Mouse (Mus musculus): ENCODE measurements around the gene Medag. TPM values are rescaled to one million over a fixed set of nuclear protein-coding genes. Genes with fewer than 3 reads are reported as not detected.

Gene Medag
- polyA plus RNA-seq, 1 experiment from 2014 or later, result 0.24 TPM

DNA sequence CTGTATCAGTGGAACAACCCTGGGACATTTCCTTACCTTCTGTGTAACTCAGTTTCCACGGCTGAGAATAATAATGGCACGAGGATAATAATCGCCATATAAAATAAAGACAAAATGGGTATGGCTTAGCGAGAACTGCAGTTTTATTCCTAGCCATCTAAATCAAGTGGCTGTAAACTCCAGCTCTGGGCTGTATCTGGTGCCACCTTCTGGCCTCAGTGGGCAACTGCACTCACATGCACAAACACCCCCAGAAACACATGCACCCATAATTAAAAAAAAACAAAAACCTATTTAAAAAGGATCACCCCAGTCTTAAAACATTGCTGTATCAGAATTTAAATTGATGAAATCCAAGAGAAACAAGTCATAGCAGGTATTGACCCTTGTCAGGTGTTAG lies 5.8 kb downstream of the Medag start:
- Histone ChIP-seq H3K4me2 (ENCODE audit: low read length) (no peak overlapping the region), H3K27me3 (ENCODE audit: insufficient read depth, low read length) (peaks cover 9% of the 10 kb centered on the region; the same call in 1 of the 2 replicates), H3K9me3 (replicated peaks; ENCODE audit: low read length) (no peaks in the 10 kb centered on the region), H3K27ac (no peak overlapping the region), H3K4me3 (replicated peaks; ENCODE audit: low read depth, low read length) (no peak overlapping the region), H3K36me3 (ENCODE audit: insufficient read depth, low read length) (no peaks in the 10 kb centered on the region), H3K9ac (ENCODE audit: low read depth, low read length) (no peak overlapping the region), H3K4me1 (replicated peaks; ENCODE audit: insufficient read depth, low read length) (no peaks in the 10 kb centered on the region)
- ATAC-seq (replicated peaks; ENCODE audit: low FRiP score, low read depth) (no peak), DNase-seq (ENCODE audit: low spot score) (no peak)
- peak; percentile 60 for TF ChIP-seq CTCF (IDR thresholded peaks at IDR 0.05; ENCODE audit: low read depth)
- 92% methylated on average over 4 of the region's 4 CpGs for WGBS

DNA sequence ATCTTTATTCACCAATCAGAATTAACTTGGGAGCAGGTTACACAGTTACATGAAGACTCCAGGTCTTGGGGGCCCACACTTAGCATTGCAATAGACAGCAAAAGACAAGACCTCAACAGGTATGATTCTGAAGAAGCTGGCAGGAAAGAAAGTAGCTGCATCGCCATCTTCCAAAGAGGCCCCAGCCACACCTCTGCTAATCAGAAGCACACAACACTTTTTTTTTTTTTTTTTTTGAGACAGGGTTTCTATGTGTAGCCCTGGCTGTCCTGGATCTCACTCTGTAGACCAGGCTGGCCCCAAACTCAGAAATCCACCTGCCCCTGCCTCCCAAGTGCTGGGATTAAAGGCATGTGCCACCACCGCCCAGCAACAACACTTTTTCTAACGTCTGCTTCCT lies 15.0 kb downstream of the Medag start:
- no peak for TF ChIP-seq CTCF (IDR thresholded peaks at IDR 0.05; ENCODE audit: low read depth)
- H3K9me3 ChIP-seq (replicated peaks; ENCODE audit: low read length), result no peaks in the 10 kb centered on the region
- H3K4me2 ChIP-seq (ENCODE audit: low read length), result no peak overlapping the region
- H3K27me3 ChIP-seq (ENCODE audit: insufficient read depth, low read length), result no peaks in the 10 kb centered on the region
- DNase-seq (ENCODE audit: low spot score), result no peak
- ATAC-seq (replicated peaks; ENCODE audit: low FRiP score, low read depth), result no peak
- H3K36me3 ChIP-seq (ENCODE audit: insufficient read depth, low read length), result no peaks in the 10 kb centered on the region
- H3K9ac ChIP-seq (ENCODE audit: low read depth, low read length), result no peak overlapping the region
- 91% methylated on average over 3 of the region's 3 CpGs for WGBS
- H3K27ac ChIP-seq, result no peak overlapping the region
- no peak overlapping the region for H3K4me3 ChIP-seq (replicated peaks; ENCODE audit: low read depth, low read length)
- H3K4me1 ChIP-seq (replicated peaks; ENCODE audit: insufficient read depth, low read length), result 0 out of 2 replicates have a peak, but pooled peaks cover 2% of the 10 kb centered on the region

DNA sequence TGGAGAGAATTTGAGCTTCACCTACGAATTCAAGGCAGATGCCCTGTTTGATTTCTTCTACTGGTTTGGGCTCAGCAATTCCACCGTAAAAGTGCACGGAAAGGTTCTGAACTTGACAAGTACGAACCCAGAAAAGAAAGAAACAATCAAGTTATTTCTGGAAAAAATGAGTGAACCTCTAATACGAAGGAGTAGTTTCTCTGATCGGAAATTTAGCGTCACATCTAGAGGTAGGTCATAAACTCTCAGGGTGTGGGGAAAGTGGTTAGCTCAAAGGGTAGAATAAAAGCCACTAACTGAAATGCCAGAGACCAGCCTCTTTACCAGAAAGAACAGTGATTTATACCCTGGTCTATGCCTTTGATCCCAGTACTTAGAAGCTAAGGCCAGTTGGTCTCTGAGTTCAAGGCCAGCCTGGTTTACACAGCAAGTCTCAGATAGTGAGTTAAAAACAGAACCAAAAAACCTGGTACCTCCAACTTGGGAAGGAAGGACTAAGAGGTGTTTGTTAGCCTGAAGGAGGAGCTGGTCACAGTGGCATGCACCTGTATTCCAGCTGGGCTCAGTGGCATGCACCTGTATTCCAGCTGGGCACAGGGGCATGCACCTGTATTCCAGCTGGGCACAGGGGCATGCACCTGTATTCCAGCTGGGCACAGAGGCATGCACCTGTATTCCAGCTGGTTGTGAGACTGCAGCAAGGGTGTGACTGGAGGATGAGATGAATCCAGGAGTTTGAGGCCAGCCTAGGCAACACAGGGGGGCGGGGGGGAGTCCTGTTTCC lies 15.9 kb downstream of the Medag start:
- no peak overlapping the region for H3K27ac ChIP-seq
- no peak overlapping the region for H3K4me2 ChIP-seq (ENCODE audit: low read length)
- DNase-seq (ENCODE audit: low spot score) (no peak), ATAC-seq (replicated peaks; ENCODE audit: low FRiP score, low read depth) (no peak)
- no peak for TF ChIP-seq CTCF (IDR thresholded peaks at IDR 0.05; ENCODE audit: low read depth)
- H3K4me1 ChIP-seq (replicated peaks; ENCODE audit: insufficient read depth, low read length), result 0 out of 2 replicates have a peak, but pooled peaks cover 2% of the 10 kb centered on the region
- no peak overlapping the region for H3K9ac ChIP-seq (ENCODE audit: low read depth, low read length)
- H3K27me3 ChIP-seq (ENCODE audit: insufficient read depth, low read length), result no peaks in the 10 kb centered on the region
- H3K36me3 ChIP-seq (ENCODE audit: insufficient read depth, low read length), result no peaks in the 10 kb centered on the region
- 89% methylated on average over 8 of the region's 8 CpGs for WGBS
- H3K4me3 ChIP-seq (replicated peaks; ENCODE audit: low read depth, low read length), result no peak overlapping the region
- H3K9me3 ChIP-seq (replicated peaks; ENCODE audit: low read length), result no peaks in the 10 kb centered on the region

DNA sequence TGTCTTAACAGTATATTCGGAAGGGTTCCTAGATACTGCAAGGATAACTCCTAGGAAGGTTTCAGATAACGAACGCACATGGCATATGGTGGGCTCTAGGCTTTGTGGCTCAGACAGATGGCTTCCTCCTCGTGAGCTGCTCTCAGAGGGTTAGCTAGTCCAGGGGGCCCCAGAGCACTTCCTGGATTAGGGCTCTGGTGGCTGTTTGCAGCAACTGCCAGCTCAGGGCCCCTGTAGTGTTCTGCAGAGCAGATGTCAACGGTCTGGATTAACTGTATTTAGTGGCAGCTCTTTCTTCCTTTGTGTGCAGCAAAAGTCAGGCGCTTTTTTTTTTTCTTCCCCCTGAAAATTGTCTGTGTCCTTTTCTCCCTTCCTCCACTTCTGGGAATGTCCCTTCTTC lies 16.8 kb downstream of the Medag start:
- Histone ChIP-seq H3K9ac (ENCODE audit: low read depth, low read length) (no peak overlapping the region), H3K36me3 (ENCODE audit: insufficient read depth, low read length) (no peaks in the 10 kb centered on the region), H3K9me3 (replicated peaks; ENCODE audit: low read length) (no peaks in the 10 kb centered on the region), H3K4me3 (replicated peaks; ENCODE audit: low read depth, low read length) (no peak overlapping the region), H3K27ac (peak overlapping the region; percentile 40; the same call in 1 of the 2 replicates), H3K4me2 (ENCODE audit: low read length) (no peak overlapping the region), H3K27me3 (ENCODE audit: insufficient read depth, low read length) (no peaks in the 10 kb centered on the region), H3K4me1 (replicated peaks; ENCODE audit: insufficient read depth, low read length) (0 out of 2 replicates have a peak, but pooled peaks cover 2% of the 10 kb centered on the region)
- DNase-seq (ENCODE audit: low spot score) (peak; percentile 57), ATAC-seq (replicated peaks; ENCODE audit: low FRiP score, low read depth) (no peak; the same call in 1 of the 2 replicates)
- peak; percentile 20; the same call in 1 of the 2 replicates for TF ChIP-seq CTCF (IDR thresholded peaks at IDR 0.05; ENCODE audit: low read depth)
- WGBS, result 15% methylated on average over 6 of the region's 6 CpGs

DNA sequence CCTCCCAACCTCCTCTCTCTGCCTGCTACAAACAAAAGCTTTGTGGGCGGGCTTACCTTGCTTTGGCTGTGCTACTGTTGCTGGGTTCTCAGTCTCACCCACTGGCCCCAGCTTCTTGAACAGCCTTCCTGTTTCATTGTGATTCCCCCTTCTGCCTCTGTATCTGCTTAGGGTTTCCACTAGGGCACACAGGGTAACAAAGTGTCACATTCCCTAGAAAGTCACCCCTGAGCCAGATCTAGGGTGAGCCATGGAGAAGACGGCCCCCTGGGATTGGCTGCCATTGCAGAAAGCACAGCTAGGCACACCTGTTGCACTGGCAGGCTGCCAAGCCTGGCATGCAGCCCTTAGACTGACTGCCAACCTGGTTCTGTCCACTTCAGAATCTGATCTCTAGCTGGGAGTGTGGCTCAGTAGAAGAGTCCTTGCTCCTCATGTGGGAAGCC lies 17.3 kb downstream of the Medag start:
- 0 out of 2 replicates have a peak, but pooled peaks cover 2% of the 10 kb centered on the region for H3K4me1 ChIP-seq (replicated peaks; ENCODE audit: insufficient read depth, low read length)
- no peak for TF ChIP-seq CTCF (IDR thresholded peaks at IDR 0.05; ENCODE audit: low read depth)
- ATAC-seq (replicated peaks; ENCODE audit: low FRiP score, low read depth) (peak; percentile 36; the same call in 1 of the 2 replicates), DNase-seq (ENCODE audit: low spot score) (peak; percentile 14)
- H3K36me3 ChIP-seq (ENCODE audit: insufficient read depth, low read length), result no peaks in the 10 kb centered on the region
- 51% methylated on average over 2 of the region's 2 CpGs for WGBS
- no peak overlapping the region for H3K4me2 ChIP-seq (ENCODE audit: low read length)
- no peaks in the 10 kb centered on the region for H3K27me3 ChIP-seq (ENCODE audit: insufficient read depth, low read length)
- peak overlapping the region; percentile 40; the same call in 1 of the 2 replicates for H3K27ac ChIP-seq
- no peaks in the 10 kb centered on the region for H3K9me3 ChIP-seq (replicated peaks; ENCODE audit: low read length)
- H3K4me3 ChIP-seq (replicated peaks; ENCODE audit: low read depth, low read length), result no peak overlapping the region
- no peak overlapping the region for H3K9ac ChIP-seq (ENCODE audit: low read depth, low read length)

DNA sequence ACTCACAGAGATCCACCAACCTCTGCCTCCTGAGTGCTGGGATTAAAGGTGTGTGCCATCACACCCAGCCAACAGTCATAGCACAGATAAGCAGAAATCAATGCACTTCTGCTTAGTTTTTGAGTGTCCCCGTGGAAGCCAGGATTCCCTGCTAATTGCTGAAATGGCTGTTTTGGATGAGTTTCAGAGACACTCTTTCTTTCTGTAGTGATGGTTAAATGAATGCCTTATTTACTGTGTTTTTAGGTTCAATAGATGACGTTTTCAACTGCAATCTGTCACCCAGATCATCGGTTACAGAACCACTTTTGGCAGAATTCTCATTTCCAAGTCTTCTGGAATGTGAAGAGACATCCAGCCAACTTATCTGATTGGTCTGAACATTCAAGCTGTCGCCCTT lies 18.0 kb downstream of the Medag start:
- TF ChIP-seq CTCF (IDR thresholded peaks at IDR 0.05; ENCODE audit: low read depth), result no peak
- Histone ChIP-seq H3K4me3 (replicated peaks; ENCODE audit: low read depth, low read length) (no peak overlapping the region), H3K9me3 (replicated peaks; ENCODE audit: low read length) (no peaks in the 10 kb centered on the region), H3K27ac (no peak overlapping the region), H3K36me3 (ENCODE audit: insufficient read depth, low read length) (no peaks in the 10 kb centered on the region), H3K27me3 (ENCODE audit: insufficient read depth, low read length) (no peaks in the 10 kb centered on the region), H3K4me2 (ENCODE audit: low read length) (no peak overlapping the region), H3K4me1 (replicated peaks; ENCODE audit: insufficient read depth, low read length) (0 out of 2 replicates have a peak, but pooled peaks cover 2% of the 10 kb centered on the region), H3K9ac (ENCODE audit: low read depth, low read length) (no peak overlapping the region)
- WGBS, result 71% methylated on average over 4 of the region's 4 CpGs
- DNase-seq (ENCODE audit: low spot score) (no peak), ATAC-seq (replicated peaks; ENCODE audit: low FRiP score, low read depth) (no peak)

Data from kidney, postnatal 0 days (tissue).